Mouse (Mus musculus) liver, postnatal 0 days (tissue): Measurements from ENCODE around the gene Slc22a16.

Experiments used
- CTCF ChIP-seq: sonication (generic); IDR thresholded peaks from 2 replicates; pipeline ENCODE4 v1.5.1; 2016; ENCODE audit warnings: antibody characterized with exemption, low read depth
- EP300 ChIP-seq: IDR thresholded peaks from 2 replicates; pipeline ENCODE4 v1.6.1; 2016; ENCODE audit warnings: antibody characterized with exemption, low read depth, mild to moderate bottlenecking

DNA sequence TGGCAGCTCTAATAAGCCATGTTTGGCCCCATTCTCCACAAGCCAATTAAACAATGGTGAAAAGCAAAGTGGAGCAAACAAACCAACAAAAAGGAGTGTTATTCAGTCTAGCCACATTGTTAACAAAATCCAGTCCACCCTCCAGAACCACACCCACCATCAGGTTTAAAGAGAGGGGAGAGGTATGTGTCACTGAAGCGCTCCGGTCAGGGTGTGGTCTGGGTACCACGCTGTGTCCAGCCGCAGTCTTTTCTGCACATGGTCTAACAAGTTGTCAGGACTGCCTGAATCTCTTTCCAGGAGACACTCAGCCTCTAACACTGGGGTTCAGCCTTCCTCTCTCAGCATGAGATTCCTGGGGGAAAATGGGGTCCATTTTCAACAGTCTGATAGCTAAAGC is 70.3 kb downstream of the Slc22a16 start:
- no peak for TF ChIP-seq CTCF
- no peak for TF ChIP-seq EP300
